ENCODE assay signal across 8 mouse cellular contexts in the genomic region with DNA sequence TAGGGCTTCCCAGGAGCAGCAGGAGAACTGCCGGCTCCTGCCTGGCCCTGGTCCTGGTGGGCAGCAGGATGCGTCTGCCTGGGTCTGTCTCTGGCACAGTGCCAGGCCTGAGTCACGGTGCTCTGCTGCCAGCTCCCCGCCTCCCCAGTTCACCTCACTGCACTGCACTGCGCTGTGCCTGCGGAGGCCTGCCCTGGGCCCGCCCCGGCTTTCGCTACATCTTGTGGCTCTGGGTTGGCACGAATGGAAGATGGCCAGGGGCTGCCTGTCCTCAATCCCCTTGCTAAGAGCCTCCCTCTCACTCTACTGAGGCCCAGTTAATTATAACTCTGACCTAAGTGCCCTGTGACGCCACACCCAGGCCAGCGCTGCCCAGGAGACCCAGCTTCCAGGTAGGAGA. TPM values are rescaled to one million over a fixed set of nuclear protein-coding genes. Genes with fewer than 3 reads are reported as not detected.
DNase-seq lines count a peak whose midpoint lies in the region; ATAC-seq and TF ChIP-seq lines count a peak whose summit lies in the region.
"Had no signal": no experiment of that assay in that cellular context is flagged by ENCODE, and none has a peak within 500 bp of the region (broad histone marks: within the 10 kb centered on the region; RNA-seq: fewer than 3 reads in every experiment).

A gene (plus strand): TSS at position 204 of the 400 bp plus-strand sequence.

- H3K4me3 ChIP-seq in G1E (ENCODE audit: low read depth, low read length), result peak within 1 kb of the TSS; percentile 49; the same call in 1 of the 2 replicates
- peak within 1 kb of the TSS; percentile 11; the same call in 1 of the 2 replicates for H3K4me3 ChIP-seq in embryonic facial prominence, embryonic 10.5 days
- H3K4me3 ChIP-seq in heart, embryonic 13.5 days, result no peak within 1 kb of the TSS
- H3K4me3 ChIP-seq in kidney, postnatal 0 days (replicated peaks; ENCODE audit: low read depth, low read length), result no peak within 1 kb of the TSS
- no peak within 1 kb of the TSS for H3K4me3 ChIP-seq in stomach, postnatal 0 days (ENCODE audit: low read depth, low read length)
- H3K4me3 ChIP-seq: liver, embryonic 15.5 days had no signal

- peaks cover 84% of the 10 kb centered on the region for H3K36me3 ChIP-seq in G1E (replicated peaks)
- peaks cover 70% of the 10 kb centered on the region for H3K36me3 ChIP-seq in embryonic facial prominence, embryonic 10.5 days (replicated peaks)
- H3K36me3 ChIP-seq in heart, embryonic 13.5 days, result peaks cover 50% of the 10 kb centered on the region
- H3K36me3 ChIP-seq in kidney, postnatal 0 days (ENCODE audit: insufficient read depth, low read length), result peaks cover 50% of the 10 kb centered on the region
- peaks cover 34% of the 10 kb centered on the region for H3K36me3 ChIP-seq in stomach, postnatal 0 days (ENCODE audit: control insufficient read depth, insufficient read depth, low read length)

- no peaks in the 10 kb centered on the region; the same call in 1 of the 2 replicates for H3K27me3 ChIP-seq in G1E (ENCODE audit: insufficient read depth, low read length)
- H3K27me3 ChIP-seq in embryonic facial prominence, embryonic 10.5 days (replicated peaks; ENCODE audit: low read depth, poor library complexity, severe bottlenecking), result no peaks in the 10 kb centered on the region
- peaks cover 4% of the 10 kb centered on the region; the same call in 1 of the 2 replicates for H3K27me3 ChIP-seq in heart, embryonic 13.5 days (replicated peaks)
- H3K27me3 ChIP-seq in kidney, postnatal 0 days (ENCODE audit: insufficient read depth, low read length), result no peaks in the 10 kb centered on the region
- H3K27me3 ChIP-seq in stomach, postnatal 0 days (ENCODE audit: control insufficient read depth, insufficient read depth, low read length), result no peaks in the 10 kb centered on the region
- H3K27me3 ChIP-seq: liver, embryonic 15.5 days had no signal

- 88% methylated on average over 12 of the region's 12 CpGs for WGBS in embryonic facial prominence, embryonic 10.5 days
- WGBS in heart, embryonic 13.5 days, result 42% methylated on average over 12 of the region's 12 CpGs
- 55% methylated on average over 12 of the region's 12 CpGs for WGBS in kidney, postnatal 0 days
- 24% methylated on average over 11 of the region's 12 CpGs for WGBS in stomach, postnatal 0 days

- H3K27ac ChIP-seq in embryonic facial prominence, embryonic 10.5 days (replicated peaks), result peak within 1 kb of the TSS; percentile 16; the same call in 1 of the 2 replicates
- peak within 1 kb of the TSS; percentile 41; the same call in 1 of the 2 replicates for H3K27ac ChIP-seq in heart, embryonic 13.5 days (replicated peaks)
- 0 out of 2 replicates have a peak within 1 kb of the TSS, but pooled peaks have one; percentile 8 for H3K27ac ChIP-seq in kidney, postnatal 0 days
- peak within 1 kb of the TSS; percentile 76 for H3K27ac ChIP-seq in stomach, postnatal 0 days (replicated peaks)
- H3K27ac ChIP-seq: liver, embryonic 15.5 days had no signal

- no peaks in the 10 kb centered on the region for H3K9me3 ChIP-seq in G1E (replicated peaks)
- H3K9me3 ChIP-seq in embryonic facial prominence, embryonic 10.5 days, result no peaks in the 10 kb centered on the region
- no peaks in the 10 kb centered on the region for H3K9me3 ChIP-seq in heart, embryonic 13.5 days
- H3K9me3 ChIP-seq in kidney, postnatal 0 days (replicated peaks; ENCODE audit: low read length), result no peaks in the 10 kb centered on the region
- no peaks in the 10 kb centered on the region for H3K9me3 ChIP-seq in stomach, postnatal 0 days (ENCODE audit: control insufficient read depth, low read length)
- H3K9me3 ChIP-seq: liver, embryonic 15.5 days had no signal

- peaks cover 94% of the 10 kb centered on the region for H3K4me1 ChIP-seq in G1E (ENCODE audit: insufficient read depth, low read depth, low read length)
- peaks cover 7% of the 10 kb centered on the region for H3K4me1 ChIP-seq in embryonic facial prominence, embryonic 10.5 days
- H3K4me1 ChIP-seq in heart, embryonic 13.5 days, result peaks cover 24% of the 10 kb centered on the region
- H3K4me1 ChIP-seq in kidney, postnatal 0 days (replicated peaks; ENCODE audit: insufficient read depth, low read length), result no peaks in the 10 kb centered on the region
- no peaks in the 10 kb centered on the region for H3K4me1 ChIP-seq in stomach, postnatal 0 days (replicated peaks; ENCODE audit: control insufficient read depth, insufficient read depth)

- no peak within 1 kb of the TSS for H3K4me2 ChIP-seq in heart, embryonic 13.5 days
- H3K4me2 ChIP-seq in kidney, postnatal 0 days (ENCODE audit: low read length), result no peak within 1 kb of the TSS
- no peak within 1 kb of the TSS for H3K4me2 ChIP-seq in stomach, postnatal 0 days (replicated peaks; ENCODE audit: low read depth)
- H3K4me2 ChIP-seq: liver, embryonic 15.5 days had no signal

- ATAC-seq in G1E (ENCODE audit: extremely low read depth, insufficient number of reproducible peaks, low FRiP score, poor library complexity, severe bottlenecking), result no peak
- ATAC-seq in heart, embryonic 13.5 days (ENCODE audit: extremely low read depth, insufficient number of reproducible peaks, low FRiP score, low TSS enrichment), result no peak
- peak; percentile 30 for ATAC-seq in kidney, postnatal 0 days (replicated peaks; ENCODE audit: low FRiP score, low read depth)
- peak; percentile 51 for ATAC-seq in stomach, postnatal 0 days (ENCODE audit: low FRiP score, low TSS enrichment)

- DNase-seq in 3134 (ENCODE audit: extremely low read depth, insufficient read length, low spot score) (peak; percentile 63), G1E (ENCODE audit: low spot score) (peak; percentile 28)
- no peak for DNase-seq in embryonic facial prominence, embryonic 10.5 days (ENCODE audit: low spot score)
- DNase-seq in kidney, postnatal 0 days (ENCODE audit: low spot score), result no peak
- DNase-seq in stomach, postnatal 0 days (ENCODE audit: low spot score), result peak; percentile 71
- DNase-seq in thymus, adult 18-20 months, result no peak

- no peak for TF ChIP-seq CTCF in G1E (IDR thresholded peaks at IDR 0.05; ENCODE audit: low read depth, low read length)
- TF ChIP-seq CTCF in kidney, postnatal 0 days (IDR thresholded peaks at IDR 0.05; ENCODE audit: low read depth), result no peak
- TF ChIP-seq CTCF in stomach, postnatal 0 days (IDR thresholded peaks at IDR 0.05; ENCODE audit: low read depth), result no peak

- no peak for TF ChIP-seq EP300 in stomach, postnatal 0 days (optimal IDR thresholded peaks at IDR 0.05)

- H3K9ac ChIP-seq in heart, embryonic 13.5 days, result peak within 1 kb of the TSS; percentile 64
- no peak within 1 kb of the TSS for H3K9ac ChIP-seq in kidney, postnatal 0 days (ENCODE audit: low read depth, low read length)
- H3K9ac ChIP-seq in stomach, postnatal 0 days (ENCODE audit: low read length), result peak within 1 kb of the TSS; percentile 4; the same call in 1 of the 2 replicates
- H3K9ac ChIP-seq: liver, embryonic 15.5 days had no signal

RNA-seq across cellular contexts. Expression of the gene that starts here (rescaled TPM):
- total RNA-seq in G1E (2014; fragmentation: Nextera tagmentation) (0.53 and 0.60 TPM in 2 replicates), G1E (2017) (3.5 TPM in 2 replicates)
- 1.5 TPM in 2 replicates for polyA plus RNA-seq in G1E (2012)
- polyA plus RNA-seq in embryonic facial prominence, embryonic 10.5 days (2016; fragmentation: Nextera tagmentation; extraction: Ambion mirVana), result 0.18 and 0.21 TPM in 2 replicates
- 0.45 and 0.52 TPM in 2 replicates for polyA plus RNA-seq in heart, embryonic 13.5 days (2015; fragmentation: Nextera tagmentation; extraction: Ambion mirVana)
- 0.16 and 0.20 TPM in 2 replicates for polyA plus RNA-seq in kidney, postnatal 0 days (2015; fragmentation: Nextera tagmentation; extraction: Ambion mirVana)
- 0.28 and 0.36 TPM in 2 replicates for polyA plus RNA-seq in stomach, postnatal 0 days (2015; fragmentation: Nextera tagmentation; extraction: Ambion mirVana)

Comparison
In these comparisons a context has a peak if more than half of its experiments do, and no peak if none do; other contexts are left out.
1. Peak in ATAC-seq and H3K27ac ChIP-seq in kidney, postnatal 0 days; RNA of the gene not detected or under 1 TPM.
2. Peak in DNase-seq, ATAC-seq, H3K27ac ChIP-seq and H3K9ac ChIP-seq in stomach, postnatal 0 days; RNA of the gene not detected or under 1 TPM.
3. DNase-seq: peak in 3134 (single experiment) and G1E (single experiment); none in embryonic facial prominence, embryonic 10.5 days (single experiment), kidney, postnatal 0 days (single experiment) and thymus, adult 18-20 months (0 of 2).
4. H3K4me3 ChIP-seq: peak in G1E (single experiment) and embryonic facial prominence, embryonic 10.5 days (single experiment); none in heart, embryonic 13.5 days (single experiment), kidney, postnatal 0 days (single experiment) and stomach, postnatal 0 days (single experiment).
5. H3K27ac ChIP-seq: peak in every context shown above with its lines; median percentile 76 in stomach, postnatal 0 days; 41 in heart, embryonic 13.5 days; 16 in embryonic facial prominence, embryonic 10.5 days; 8 in kidney, postnatal 0 days.